Mouse (Mus musculus): ENCODE results near the gene Adgrl3. TPM values are rescaled to one million over a fixed set of nuclear protein-coding genes. Genes with fewer than 3 reads are reported as not detected.
A peak's percentile ranks its signal among the peaks of the same experiment; 100 is the strongest.

Adgrl3 gene
- polyA plus RNA-seq, 1 experiment = 15.8 TPM

DNA sequence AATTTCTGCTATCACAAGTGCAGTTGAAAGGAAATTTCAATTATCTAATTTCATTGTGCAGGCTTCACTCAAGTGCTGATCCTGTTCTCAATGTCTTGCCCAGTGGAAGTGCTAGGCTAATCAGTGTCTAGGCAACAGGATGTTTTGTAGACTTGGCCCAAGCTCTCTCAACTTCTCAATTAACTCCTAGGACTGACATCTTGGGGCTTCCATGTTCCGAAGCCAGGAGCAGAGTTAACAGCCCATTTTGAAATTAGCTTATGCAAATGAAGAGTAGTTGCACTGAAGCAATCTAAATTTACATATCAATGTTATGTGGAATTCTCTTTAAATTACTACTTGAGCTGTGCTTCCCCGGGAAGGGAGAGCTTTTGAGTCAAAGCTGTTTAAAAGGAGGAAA lies 339.6 kb downstream of the Adgrl3 start:
- Histone ChIP-seq H3K27me3 (ENCODE audit: control insufficient read depth, insufficient read depth, insufficient read length) (no peaks in the 10 kb centered on the region), H3K4me2 (ENCODE audit: low read depth) (no peak overlapping the region), H3ac (ENCODE audit: control insufficient read depth, insufficient read length) (no peak overlapping the region), H3K4me3 (no peak overlapping the region), H3K79me2 (ENCODE audit: control insufficient read depth, insufficient read depth) (no peaks in the 10 kb centered on the region), H3K36me3 (ENCODE audit: control insufficient read depth, insufficient read depth) (no peaks in the 10 kb centered on the region)
- TF ChIP-seq TCF3 (IDR thresholded peaks at IDR 0.05; ENCODE audit: insufficient read length, low read depth) (no peak), POLR2A (IDR thresholded peaks at IDR 0.05; ENCODE audit: insufficient read length, low read depth) (no peak), E2F4 (IDR thresholded peaks at IDR 0.05; ENCODE audit: insufficient read depth) (no peak), SRF (IDR thresholded peaks at IDR 0.05; ENCODE audit: control insufficient read depth, insufficient read length, low read depth) (no peak), MYOG (IDR thresholded peaks at IDR 0.05; ENCODE audit: control insufficient read depth in 1 of 3, insufficient read depth in 1 of 3, insufficient read length in 2 of 3, low read depth in 2 of 3) (no peak), MYOD1 (IDR thresholded peaks at IDR 0.05; ENCODE audit: control insufficient read depth in 1 of 3, insufficient read length in 2 of 3, low read depth in 2 of 3) (no peak), TCF12 (IDR thresholded peaks at IDR 0.05; ENCODE audit: insufficient read depth, poor library complexity, severe bottlenecking) (no peak), POLR2AphosphoS2 (IDR thresholded peaks at IDR 0.05; ENCODE audit: insufficient read length, low read depth) (no peak), MAX (IDR thresholded peaks at IDR 0.05; ENCODE audit: low read depth) (no peak), USF1 (IDR thresholded peaks at IDR 0.05; ENCODE audit: low read depth) (no peak), CEBPB (IDR thresholded peaks at IDR 0.05; ENCODE audit: insufficient read depth, poor library complexity, severe bottlenecking) (no peak), REST (IDR thresholded peaks at IDR 0.05; ENCODE audit: insufficient read depth, insufficient read length) (no peak)

DNA sequence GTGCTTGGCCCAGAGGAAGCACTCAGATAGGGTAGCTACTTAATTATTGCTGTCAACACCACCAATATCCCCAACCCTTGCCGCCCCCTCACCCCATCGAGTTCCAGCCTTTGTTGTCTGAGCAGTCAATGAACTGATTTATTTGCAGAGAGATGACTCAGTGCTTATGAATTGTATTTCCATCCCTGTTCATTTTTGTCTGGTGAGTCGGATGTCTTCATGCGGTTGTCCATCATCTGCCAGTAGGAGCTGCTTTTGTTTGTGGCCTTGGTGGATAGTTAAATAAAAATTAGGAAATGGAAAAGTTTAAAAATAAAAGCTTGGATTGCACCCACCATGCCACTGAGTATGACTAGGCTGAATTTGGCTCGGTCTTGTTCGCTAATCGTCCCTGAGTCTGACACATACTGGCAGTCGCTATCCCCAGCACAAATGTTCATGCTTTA lies 344.3 kb downstream of the Adgrl3 start:
- peak overlapping the region; percentile 68 for H3K4me2 ChIP-seq (ENCODE audit: low read depth)
- no peaks in the 10 kb centered on the region for H3K79me2 ChIP-seq (ENCODE audit: control insufficient read depth, insufficient read depth)
- no peak overlapping the region for H3K4me3 ChIP-seq
- no peaks in the 10 kb centered on the region for H3K27me3 ChIP-seq (ENCODE audit: control insufficient read depth, insufficient read depth, insufficient read length)
- H3ac ChIP-seq (ENCODE audit: control insufficient read depth, insufficient read length) = no peak overlapping the region
- H3K36me3 ChIP-seq (ENCODE audit: control insufficient read depth, insufficient read depth) = no peaks in the 10 kb centered on the region
- TF ChIP-seq USF1 (IDR thresholded peaks at IDR 0.05; ENCODE audit: low read depth) (no peak), MYOG (IDR thresholded peaks at IDR 0.05; ENCODE audit: control insufficient read depth in 1 of 3, insufficient read depth in 1 of 3, insufficient read length in 2 of 3, low read depth in 2 of 3) (no peak), MYOD1 (IDR thresholded peaks at IDR 0.05; ENCODE audit: control insufficient read depth in 1 of 3, insufficient read length in 2 of 3, low read depth in 2 of 3) (peak in 1 of 3 experiments; percentile 22), SRF (IDR thresholded peaks at IDR 0.05; ENCODE audit: control insufficient read depth, insufficient read length, low read depth) (no peak), MAX (IDR thresholded peaks at IDR 0.05; ENCODE audit: low read depth) (no peak), E2F4 (IDR thresholded peaks at IDR 0.05; ENCODE audit: insufficient read depth) (no peak), TCF3 (IDR thresholded peaks at IDR 0.05; ENCODE audit: insufficient read length, low read depth) (no peak), POLR2A (IDR thresholded peaks at IDR 0.05; ENCODE audit: insufficient read length, low read depth) (no peak)

DNA sequence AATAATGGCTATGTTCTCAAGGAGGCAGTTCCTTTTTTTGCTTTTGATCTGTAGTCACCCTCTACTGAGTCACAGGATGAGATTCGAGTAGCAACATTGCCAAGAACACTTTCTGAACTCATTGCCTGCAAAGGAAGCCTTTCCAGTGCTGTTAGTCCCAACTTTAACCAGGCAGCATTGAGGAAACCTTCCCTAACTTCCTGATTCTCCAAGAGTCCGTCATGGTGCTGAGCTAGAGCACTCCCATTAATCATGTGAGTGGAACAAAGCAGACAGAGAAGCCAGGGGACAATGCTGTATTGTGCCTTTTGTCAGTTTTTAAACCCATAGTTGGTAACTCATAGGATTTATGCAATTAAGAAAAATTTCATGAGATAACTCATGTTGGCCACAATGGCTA lies 345.3 kb downstream of the Adgrl3 start:
- no peak overlapping the region for H3K4me3 ChIP-seq
- no peak for TF ChIP-seq CEBPB (IDR thresholded peaks at IDR 0.05; ENCODE audit: insufficient read depth, poor library complexity, severe bottlenecking)
- TF ChIP-seq MYOG (IDR thresholded peaks at IDR 0.05; ENCODE audit: control insufficient read depth in 1 of 3, insufficient read depth in 1 of 3, insufficient read length in 2 of 3, low read depth in 2 of 3) = no peak
- no peak for TF ChIP-seq TCF12 (IDR thresholded peaks at IDR 0.05; ENCODE audit: insufficient read depth, poor library complexity, severe bottlenecking)
- TF ChIP-seq REST (IDR thresholded peaks at IDR 0.05; ENCODE audit: insufficient read depth, insufficient read length) = no peak
- no peak for TF ChIP-seq MYOD1 (IDR thresholded peaks at IDR 0.05; ENCODE audit: control insufficient read depth in 1 of 3, insufficient read length in 2 of 3, low read depth in 2 of 3)
- TF ChIP-seq E2F4 (IDR thresholded peaks at IDR 0.05; ENCODE audit: insufficient read depth) = no peak
- H3K27me3 ChIP-seq (ENCODE audit: control insufficient read depth, insufficient read depth, insufficient read length) = no peaks in the 10 kb centered on the region

DNA sequence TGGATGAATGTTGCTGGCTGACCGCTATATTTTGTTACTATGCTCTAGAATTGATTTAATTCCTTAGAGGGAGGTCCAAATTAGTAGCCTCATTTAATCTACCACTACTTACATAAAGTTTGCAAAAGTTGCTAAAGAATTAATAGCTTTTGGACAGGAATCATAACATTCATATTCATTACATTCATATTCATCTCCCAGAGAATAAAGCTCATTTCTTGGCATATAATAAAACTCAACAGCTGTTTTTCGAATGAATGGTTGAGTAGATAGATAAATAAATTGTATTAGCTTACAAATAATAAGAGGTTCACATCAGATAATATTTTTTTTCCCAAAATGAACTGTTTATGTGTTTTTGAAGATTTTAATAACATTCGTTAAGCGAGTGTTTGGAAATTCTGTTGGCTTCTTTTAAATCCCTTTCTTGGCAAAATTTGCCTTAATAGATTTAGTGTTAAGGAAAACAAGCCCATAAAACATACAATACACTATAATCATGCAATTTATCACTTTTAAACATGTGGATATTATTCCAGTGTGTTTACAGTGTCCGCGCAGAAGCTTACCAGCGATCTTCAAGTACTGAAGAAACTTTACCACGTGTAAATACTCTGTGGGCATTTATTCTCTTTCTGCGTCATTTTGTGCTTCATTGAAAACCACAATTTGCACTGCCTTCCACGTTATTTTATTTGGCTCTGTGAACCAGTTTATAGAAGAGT lies 350.4 kb downstream of the Adgrl3 start:
- no peak overlapping the region for H3K4me3 ChIP-seq
- H3ac ChIP-seq (ENCODE audit: control insufficient read depth, insufficient read length) = no peak overlapping the region
- H3K4me2 ChIP-seq (ENCODE audit: low read depth) = no peak overlapping the region
- no peaks in the 10 kb centered on the region for H3K79me2 ChIP-seq (ENCODE audit: control insufficient read depth, insufficient read depth)
- TF ChIP-seq CEBPB (IDR thresholded peaks at IDR 0.05; ENCODE audit: insufficient read depth, poor library complexity, severe bottlenecking) = no peak
- TF ChIP-seq TCF12 (IDR thresholded peaks at IDR 0.05; ENCODE audit: insufficient read depth, poor library complexity, severe bottlenecking) = no peak
- TF ChIP-seq MYOG (IDR thresholded peaks at IDR 0.05; ENCODE audit: control insufficient read depth in 1 of 3, insufficient read depth in 1 of 3, insufficient read length in 2 of 3, low read depth in 2 of 3) = no peak
- TF ChIP-seq USF1 (IDR thresholded peaks at IDR 0.05; ENCODE audit: low read depth) = no peak
- no peak for TF ChIP-seq MYOD1 (IDR thresholded peaks at IDR 0.05; ENCODE audit: control insufficient read depth in 1 of 3, insufficient read length in 2 of 3, low read depth in 2 of 3)
- no peak for TF ChIP-seq REST (IDR thresholded peaks at IDR 0.05; ENCODE audit: insufficient read depth, insufficient read length)
- TF ChIP-seq MAX (IDR thresholded peaks at IDR 0.05; ENCODE audit: low read depth) = no peak
- no peak for TF ChIP-seq POLR2AphosphoS2 (IDR thresholded peaks at IDR 0.05; ENCODE audit: insufficient read length, low read depth)
- no peak for TF ChIP-seq POLR2A (IDR thresholded peaks at IDR 0.05; ENCODE audit: insufficient read length, low read depth)
- no peak for TF ChIP-seq E2F4 (IDR thresholded peaks at IDR 0.05; ENCODE audit: insufficient read depth)
- no peak for TF ChIP-seq SRF (IDR thresholded peaks at IDR 0.05; ENCODE audit: control insufficient read depth, insufficient read length, low read depth)
- TF ChIP-seq TCF3 (IDR thresholded peaks at IDR 0.05; ENCODE audit: insufficient read length, low read depth) = no peak
- no peaks in the 10 kb centered on the region for H3K27me3 ChIP-seq (ENCODE audit: control insufficient read depth, insufficient read depth, insufficient read length)
- H3K36me3 ChIP-seq (ENCODE audit: control insufficient read depth, insufficient read depth) = no peaks in the 10 kb centered on the region

More for the DNA sequence above, 345.3 kb downstream of the Adgrl3 start:
- Histone ChIP-seq H3K79me2 (ENCODE audit: control insufficient read depth, insufficient read depth) (no peaks in the 10 kb centered on the region), H3ac (ENCODE audit: control insufficient read depth, insufficient read length) (no peak overlapping the region), H3K36me3 (ENCODE audit: control insufficient read depth, insufficient read depth) (no peaks in the 10 kb centered on the region), H3K4me2 (ENCODE audit: low read depth) (peak overlapping the region; percentile 72)
